Mouse (Mus musculus): Measurements from ENCODE around the gene Trhr2.

- TF ChIP-seq CTCF (IDR thresholded peaks at IDR 0.05; ENCODE audit: control insufficient read depth, insufficient read depth, low read length) = no peak
- no peak for TF ChIP-seq POLR2A (IDR thresholded peaks at IDR 0.05; ENCODE audit: borderline replicate concordance, control insufficient read depth, low read depth, low read length)
Observed at GRCm38 (mm10) chr8:122389357-122389756, 28.8 kb upstream of the Trhr2 start.
